Mouse (Mus musculus) bone marrow, adult 2 months (tissue): ENCODE measurements around the gene Sorbs1.

ENCODE experiments used
- CTCF ChIP-seq: fragments of 200-500 bp; IDR thresholded peaks from 2 replicates; pipeline ENCODE4 v1.5.1; 2011; ENCODE audit warnings: low read length, control low read depth; ENCODE audit not compliant: control insufficient read depth, insufficient read depth
- POLR2A ChIP-seq: fragments of 200-500 bp; IDR thresholded peaks from 2 replicates; pipeline ENCODE4 v1.6.1; 2011; ENCODE audit warnings: low read depth, mild to moderate bottlenecking, control low read depth, low read length, borderline replicate concordance; ENCODE audit not compliant: control insufficient read depth

DNA sequence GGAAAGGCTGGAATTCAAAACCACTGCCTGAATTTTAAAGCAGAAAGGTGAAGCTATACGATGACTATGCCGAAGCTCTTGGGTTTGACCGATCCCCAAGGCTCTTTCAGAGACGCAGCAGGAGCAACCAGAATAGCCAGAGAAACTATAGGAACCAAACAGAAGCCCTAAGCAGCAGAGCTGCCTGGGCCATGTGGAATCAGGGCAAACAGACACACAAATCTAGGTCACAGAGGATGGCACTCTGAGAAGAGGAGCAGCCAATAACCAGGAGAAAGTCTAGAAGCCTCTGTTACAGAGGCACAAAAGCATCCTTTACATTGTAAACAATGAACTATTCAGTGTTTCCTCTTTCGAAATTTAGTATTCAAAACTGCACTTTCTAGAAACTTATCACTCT lies 140.9 kb downstream of the Sorbs1 start:
- no peak for TF ChIP-seq POLR2A
- TF ChIP-seq CTCF: no peak
